Mouse (Mus musculus): Measurements from ENCODE around the gene Psmc5.

- TF ChIP-seq GATA1 (IDR thresholded peaks at IDR 0.05; ENCODE audit: borderline replicate concordance, low read length) (no peak), CTCF (IDR thresholded peaks at IDR 0.05; ENCODE audit: low read depth, low read length) (no peak), POLR2AphosphoS5 (IDR thresholded peaks at IDR 0.05; ENCODE audit: insufficient replicate concordance, low read depth, low read length) (no peak)
Observed at GRCm38 (mm10) chr11:106246834-106247233, 9.1 kb upstream of the Psmc5 start.
